Mouse (Mus musculus): ENCODE data around the gene Gm11042. TPM values are rescaled to one million over a fixed set of nuclear protein-coding genes. Genes with fewer than 3 reads are reported as not detected.

The Gm11042 gene
- total RNA-seq (2015), result not detected in 2 replicates
- total RNA-seq (2017), result not detected in 2 replicates

DNA sequence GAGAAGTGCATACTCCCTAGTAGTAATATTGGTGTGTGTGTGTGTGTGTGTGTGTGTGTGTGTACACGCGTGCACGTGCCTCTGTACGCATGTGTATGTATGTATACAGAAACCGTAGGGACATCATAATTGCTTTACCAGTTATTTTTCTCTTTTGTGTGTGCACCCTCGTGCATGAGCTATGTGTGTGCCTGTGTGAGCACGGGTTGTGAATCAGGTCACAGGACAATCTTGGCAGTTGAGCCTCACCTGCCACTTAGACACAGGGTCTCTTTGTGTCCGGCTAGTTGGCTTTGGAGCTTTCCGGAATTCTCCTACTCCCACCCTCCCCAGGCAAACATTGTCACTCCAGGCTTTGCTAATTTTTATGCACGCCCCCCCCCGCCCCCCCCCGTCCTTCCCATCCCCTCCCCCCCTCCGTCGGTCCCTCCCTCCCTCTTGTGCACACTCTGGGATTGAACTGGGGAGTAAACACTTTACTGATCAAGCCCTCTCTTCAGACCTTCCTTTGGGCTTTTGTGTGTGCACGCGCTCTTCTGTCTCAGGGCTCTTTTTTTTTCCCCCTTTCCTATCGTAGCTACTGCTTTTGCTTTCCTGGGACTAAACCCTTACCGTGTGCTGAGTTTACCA, at the start of gene Gm11042:
Gm11042 (minus strand) TSS at position 51 of the 630 bp plus-strand sequence.
- ATAC-seq (replicated peaks; ENCODE audit: poor library complexity), result peak; percentile 20; the same call in 1 of the 2 replicates

DNA sequence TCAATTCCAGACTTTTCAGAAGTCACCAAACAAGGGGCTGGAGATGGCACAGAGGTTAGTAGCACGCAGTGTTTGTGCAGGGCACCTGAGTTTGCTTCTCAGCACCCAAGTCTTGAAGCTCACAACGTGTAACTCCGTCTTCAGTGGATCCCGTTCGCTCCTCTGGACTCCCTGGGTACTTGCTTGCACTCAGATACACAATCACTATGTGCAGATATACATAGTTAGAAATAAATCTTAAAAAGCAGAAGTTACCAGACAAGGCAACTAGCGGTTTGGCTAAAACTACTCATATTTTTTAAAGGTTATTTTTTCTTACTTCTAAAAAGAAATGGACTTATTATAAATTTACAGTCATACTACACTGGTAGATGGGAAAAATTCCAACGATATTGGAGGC, 48.3 kb upstream of the Gm11042 start:
- no peak for ATAC-seq (replicated peaks; ENCODE audit: poor library complexity)

GRCm38 (mm10) chr12:74363076-74363475, 46.9 kb upstream of the Gm11042 start:
- ATAC-seq (replicated peaks; ENCODE audit: poor library complexity), result no peak

GRCm38 (mm10) chr12:74362453-74362852, 46.3 kb upstream of the Gm11042 start:
- no peak for ATAC-seq (replicated peaks; ENCODE audit: poor library complexity)

- no peak for ATAC-seq (replicated peaks; ENCODE audit: poor library complexity)
These were observed 43.6 kb upstream of the Gm11042 start for GRCm38 (mm10) chr12:74359791-74360190.

GRCm38 (mm10) chr12:74357806-74358205, 41.6 kb upstream of the Gm11042 start:
- no peak for ATAC-seq (replicated peaks; ENCODE audit: poor library complexity)

- ATAC-seq (replicated peaks; ENCODE audit: poor library complexity), result no peak
These were observed 26.5 kb upstream of the Gm11042 start for GRCm38 (mm10) chr12:74342720-74343119.

DNA sequence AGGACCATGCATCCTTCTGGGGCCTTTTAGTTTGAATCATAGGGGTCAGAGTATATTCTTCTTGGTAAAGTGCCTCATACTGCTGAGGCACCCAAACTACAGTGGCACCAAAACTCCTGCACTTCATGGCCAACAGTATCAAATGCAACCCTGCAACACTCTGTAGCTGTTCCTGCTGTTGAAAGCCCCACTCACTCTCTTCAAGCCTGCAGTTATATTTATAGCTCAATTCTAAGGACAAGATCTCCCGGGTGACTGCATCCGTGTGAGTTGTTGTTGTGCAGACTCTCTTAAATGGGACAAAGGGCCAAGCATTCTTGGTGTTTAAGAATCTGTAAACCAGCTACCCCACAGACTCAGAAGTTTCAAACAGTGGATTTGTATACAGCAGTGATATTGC, 23.9 kb upstream of the Gm11042 start:
- no peak for ATAC-seq (replicated peaks; ENCODE audit: poor library complexity)

DNA sequence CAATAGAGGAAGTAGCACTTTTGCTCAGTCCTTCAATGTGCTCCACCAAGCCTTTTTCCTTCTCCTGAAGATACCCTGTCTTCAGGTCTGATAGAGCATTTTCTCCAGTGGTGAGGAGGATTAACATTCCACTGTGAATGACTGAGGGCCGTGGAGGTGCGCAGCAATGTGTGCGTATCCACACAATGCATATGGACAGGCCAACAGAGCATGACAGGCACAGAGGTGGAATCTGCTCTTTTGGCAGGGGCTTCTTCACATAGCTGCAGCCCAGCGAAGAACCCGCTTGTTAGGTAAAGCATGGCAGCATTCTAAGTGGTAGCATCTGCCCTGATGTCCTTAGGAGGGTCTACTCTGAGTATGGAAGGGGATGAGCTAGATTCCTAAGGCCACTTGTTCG, 17.5 kb upstream of the Gm11042 start:
- no peak for ATAC-seq (replicated peaks; ENCODE audit: poor library complexity)

DNA sequence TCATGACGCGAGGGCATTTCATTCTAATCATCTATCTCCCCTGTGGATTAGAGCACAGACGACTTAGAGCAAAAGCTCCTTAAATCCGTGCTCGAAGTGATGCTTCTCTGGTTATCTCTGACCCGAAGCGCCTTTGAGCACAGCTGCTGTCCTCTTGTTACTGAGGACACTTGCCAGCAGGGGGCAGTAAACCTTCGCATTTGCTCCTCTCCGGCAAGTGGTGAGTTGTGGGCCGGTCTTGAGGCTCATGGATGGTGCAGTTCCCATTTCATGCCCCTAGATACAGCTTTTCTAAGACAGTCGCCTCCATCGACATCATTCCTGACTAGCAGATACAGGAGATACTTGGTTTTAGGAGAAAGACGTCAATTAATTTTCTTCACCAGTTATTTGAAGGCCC, 16.8 kb upstream of the Gm11042 start:
- ATAC-seq (replicated peaks; ENCODE audit: poor library complexity), result peak; percentile 93

- ATAC-seq (replicated peaks; ENCODE audit: poor library complexity), result no peak
These were observed 13.6 kb upstream of the Gm11042 start for GRCm38 (mm10) chr12:74329759-74330158.

DNA sequence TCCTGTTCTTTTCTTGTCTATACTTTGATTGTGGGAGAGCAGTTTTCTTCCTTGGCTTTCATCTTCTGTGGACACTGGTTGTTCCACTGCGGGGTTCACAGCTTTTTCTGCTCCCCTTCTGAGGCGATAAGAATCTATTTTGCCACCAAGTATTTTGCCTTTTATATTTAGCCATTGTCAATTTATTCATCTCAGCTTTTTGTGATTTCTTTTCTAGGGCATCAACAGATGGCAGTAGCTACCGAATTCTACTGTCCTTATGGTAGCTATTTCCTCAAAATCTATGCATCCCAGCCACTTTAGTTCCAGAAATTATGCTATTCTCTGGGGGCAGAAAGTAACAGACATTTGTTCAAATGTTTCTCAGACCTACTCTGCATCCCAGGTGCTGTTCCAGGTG, 10.4 kb upstream of the Gm11042 start:
- no peak for ATAC-seq (replicated peaks; ENCODE audit: poor library complexity)

DNA sequence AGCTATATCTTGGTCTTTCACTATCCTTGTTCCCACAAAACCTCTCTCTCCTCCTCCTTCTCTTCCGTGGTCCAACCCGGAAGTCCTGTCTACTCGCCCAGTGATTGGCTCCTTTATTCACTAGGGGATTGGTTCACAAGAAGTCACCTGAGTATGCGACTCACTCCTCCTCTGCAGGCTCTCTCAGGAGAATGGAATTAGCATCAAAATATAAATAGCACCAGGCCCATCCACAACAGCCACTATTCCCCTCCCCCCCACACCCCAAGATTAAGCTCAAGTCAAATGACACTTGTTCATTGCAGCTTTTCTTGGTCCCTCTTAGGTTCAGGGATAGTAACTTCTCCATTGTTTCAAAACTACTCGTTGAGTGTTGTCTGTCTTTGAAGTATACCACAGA, 5.8 kb upstream of the Gm11042 start:
- no peak for ATAC-seq (replicated peaks; ENCODE audit: poor library complexity)

GRCm38 (mm10) chr12:74320318-74320717, 4.1 kb upstream of the Gm11042 start:
- peak; percentile 73 for ATAC-seq (replicated peaks; ENCODE audit: poor library complexity)

GRCm38 (mm10) chr12:74316989-74317759, 980 bp upstream of the Gm11042 start:
- peak; percentile 95 for ATAC-seq (replicated peaks; ENCODE audit: poor library complexity)

DNA sequence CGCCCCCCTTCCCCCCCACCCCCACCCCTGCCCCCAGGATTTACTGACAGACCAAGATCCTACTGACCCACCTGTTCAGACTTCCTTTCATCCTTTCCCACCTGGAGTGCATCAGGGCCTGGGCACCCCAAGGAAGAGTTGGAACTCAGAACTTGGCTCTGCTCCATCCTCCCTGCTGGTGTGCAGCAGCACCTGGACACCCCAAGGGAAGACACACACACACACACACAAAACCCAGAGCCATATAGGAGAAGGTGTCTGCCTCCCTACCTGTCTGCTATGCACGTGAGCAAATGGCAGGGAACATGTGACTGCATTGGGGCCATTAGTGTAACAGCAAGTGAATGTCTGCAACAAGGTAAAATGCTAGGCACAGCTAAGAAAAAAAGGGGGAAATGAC, 973 bp downstream of the Gm11042 start:
- ATAC-seq (replicated peaks; ENCODE audit: poor library complexity), result no peak

GRCm38 (mm10) chr12:74312611-74313010, 3.6 kb downstream of the Gm11042 start:
- ATAC-seq (replicated peaks; ENCODE audit: poor library complexity), result no peak

GRCm38 (mm10) chr12:74303418-74304294, 12.5 kb downstream of the Gm11042 start:
- no peak for ATAC-seq (replicated peaks; ENCODE audit: poor library complexity)

DNA sequence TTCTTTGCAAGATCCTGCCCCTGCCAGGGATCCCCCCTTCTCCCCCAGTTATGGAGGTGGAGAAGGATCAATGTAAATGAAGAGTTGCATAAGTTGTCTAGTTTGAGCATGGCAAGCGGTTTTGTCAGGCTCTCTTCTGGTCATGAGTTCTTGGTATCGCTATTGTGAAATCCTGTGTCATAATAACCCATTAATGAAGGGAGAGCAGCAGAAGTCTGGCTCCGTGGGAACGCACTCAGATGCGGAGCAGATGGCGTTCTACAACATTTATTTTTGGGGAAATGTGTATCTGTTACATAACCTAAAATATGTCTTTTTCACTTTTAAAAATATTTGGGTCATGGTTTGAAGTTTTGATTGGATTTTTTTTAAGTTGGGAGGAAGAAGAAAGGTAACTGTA, 14.6 kb downstream of the Gm11042 start:
- peak; percentile 48; the same call in 1 of the 2 replicates for ATAC-seq (replicated peaks; ENCODE audit: poor library complexity)

- ATAC-seq (replicated peaks; ENCODE audit: poor library complexity), result no peak
These were observed 19.8 kb downstream of the Gm11042 start for GRCm38 (mm10) chr12:74296374-74296773.

DNA sequence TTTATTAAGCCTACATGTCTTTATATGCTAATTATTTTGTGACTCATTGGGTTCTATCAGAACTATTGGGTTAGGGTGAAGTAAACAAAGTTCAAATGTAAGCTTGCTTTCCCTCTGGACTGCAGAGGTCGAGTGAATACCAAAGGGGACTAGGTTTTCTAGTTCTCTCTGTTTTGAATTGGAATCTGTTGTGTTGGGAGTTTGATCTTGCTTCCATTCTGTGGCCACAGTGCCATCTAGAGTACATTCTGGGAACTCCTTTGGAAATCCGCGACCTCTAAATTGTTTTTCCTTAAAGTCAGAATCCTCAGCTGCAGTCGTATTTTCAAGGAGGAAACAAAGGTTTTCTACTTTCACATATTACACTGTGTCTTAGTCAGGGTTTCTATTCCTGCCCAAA, 22.6 kb downstream of the Gm11042 start:
- ATAC-seq (replicated peaks; ENCODE audit: poor library complexity), result peak; percentile 57
